Mouse (Mus musculus) E14TG2a.4 (cell line): Measurements from ENCODE around the gene Zfp131.

Source experiments
- CTCF ChIP-seq: conservative IDR thresholded peaks from 2 replicates; pipeline ENCODE4 v1.5.1; 2014; ENCODE audit warnings: low read length
- NANOG ChIP-seq: IDR thresholded peaks from 2 replicates; pipeline ENCODE4 v1.6.1; 2014; ENCODE audit warnings: borderline replicate concordance, low read length, mixed read lengths
- POU5F1 ChIP-seq: IDR thresholded peaks from 2 replicates; pipeline ENCODE4 v1.6.1; 2014; ENCODE audit warnings: low read length, borderline replicate concordance

DNA sequence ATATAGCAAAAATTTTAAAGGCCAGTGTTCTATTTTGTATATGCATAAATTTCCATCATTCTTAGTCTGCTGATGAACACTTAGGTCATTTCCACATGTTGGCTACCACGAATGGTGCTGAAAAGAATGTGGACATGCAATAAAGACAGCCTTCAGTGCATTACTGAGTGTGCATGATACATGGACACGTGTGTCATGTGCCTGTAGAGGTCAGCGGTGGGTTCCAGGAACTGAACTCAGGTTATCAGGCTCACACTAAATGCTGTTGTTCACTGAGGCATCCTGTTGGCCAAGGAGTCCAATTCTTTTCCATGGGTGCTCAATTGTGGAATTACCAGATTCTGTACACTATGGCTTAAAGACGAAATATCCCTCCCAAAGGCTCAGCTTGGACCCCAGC lies 7.1 kb downstream of the Zfp131 start:
- no peak for TF ChIP-seq CTCF
- TF ChIP-seq NANOG: no peak
- TF ChIP-seq POU5F1: no peak
